In the genomic region with DNA sequence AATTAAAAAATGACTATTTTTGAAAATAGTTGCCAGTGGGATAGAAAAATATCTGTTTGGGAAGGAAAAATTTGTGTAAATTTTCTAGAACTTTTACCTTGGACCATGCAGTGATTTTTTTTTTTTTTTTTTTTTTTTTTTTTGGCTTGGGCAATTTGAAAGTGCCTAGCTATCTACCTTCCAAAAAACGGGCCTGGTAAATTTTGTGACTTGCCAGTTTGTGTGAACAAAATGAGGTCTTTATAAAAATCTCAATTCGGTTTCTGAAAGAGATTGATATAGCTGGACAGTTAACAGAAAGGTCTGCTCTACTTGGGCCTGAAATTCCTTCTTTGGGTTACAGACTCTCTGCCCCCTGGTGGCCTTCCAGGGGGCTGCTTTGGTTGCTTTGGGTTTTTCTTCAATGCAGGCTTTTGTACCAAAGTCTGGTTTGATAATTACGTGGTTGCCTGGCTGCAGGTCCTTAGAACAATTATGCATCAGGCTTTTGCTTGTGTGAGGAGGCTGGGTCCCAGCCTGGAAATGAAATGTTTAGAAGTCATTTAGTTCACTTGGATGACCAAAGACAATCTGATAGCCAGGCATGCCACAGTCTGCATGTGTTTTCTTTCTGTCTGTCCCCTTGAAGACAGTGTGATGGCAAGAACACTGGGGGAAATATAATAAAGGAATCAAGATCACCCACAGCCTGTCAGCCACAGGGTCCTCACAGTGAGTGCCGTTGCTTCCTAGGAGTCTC, we compare ENCODE assay signal across 8 mouse cellular contexts.
DNase-seq lines count a peak whose midpoint lies in the region; ATAC-seq and TF ChIP-seq lines count a peak whose summit lies in the region.

No protein-coding gene starts in this region.

- H3K4me1 ChIP-seq in intestine, postnatal 0 days (replicated peaks; ENCODE audit: control insufficient read depth, insufficient read depth, low read length), result no peaks in the 10 kb centered on the region
- no peaks in the 10 kb centered on the region; the same call in 1 of the 2 replicates for H3K4me1 ChIP-seq in intestine, embryonic 15.5 days (replicated peaks)
- no peaks in the 10 kb centered on the region for H3K4me1 ChIP-seq in ES-E14 (ENCODE audit: control insufficient read depth in 2 of 2, insufficient read depth in 2 of 2, low read length in 2 of 2, poor library complexity in 1 of 2)
- H3K4me1 ChIP-seq in midbrain, embryonic 13.5 days (replicated peaks), result 0 out of 2 replicates have a peak, but pooled peaks cover 3% of the 10 kb centered on the region

- H3K36me3 ChIP-seq in intestine, postnatal 0 days (ENCODE audit: control insufficient read depth, insufficient read depth), result no peaks in the 10 kb centered on the region
- no peaks in the 10 kb centered on the region for H3K36me3 ChIP-seq in intestine, embryonic 15.5 days
- no peaks in the 10 kb centered on the region for H3K36me3 ChIP-seq in ES-E14 (ENCODE audit: control insufficient read depth, insufficient read depth, low read length, poor library complexity, severe bottlenecking)
- no peaks in the 10 kb centered on the region for H3K36me3 ChIP-seq in midbrain, embryonic 13.5 days

- H3K9me3 ChIP-seq in intestine, postnatal 0 days (ENCODE audit: control insufficient read depth), result no peaks in the 10 kb centered on the region
- no peaks in the 10 kb centered on the region for H3K9me3 ChIP-seq in intestine, embryonic 15.5 days
- no peaks in the 10 kb centered on the region for H3K9me3 ChIP-seq in ES-E14 (ENCODE audit: control insufficient read depth, insufficient read depth, low read depth, low read length)
- no peaks in the 10 kb centered on the region for H3K9me3 ChIP-seq in midbrain, embryonic 13.5 days

- in situ Hi-C loops in ES-E14 (cut with MboI; ENCODE audit: low sequenced_read_pairs in 2 of 2, unreplicated experiment in 2 of 2), result no loop called here

- peak; percentile 45 for DNase-seq in ES-E14 (ENCODE audit: low read depth, low spot score)
- peak; percentile 60 to 73 for DNase-seq in cerebellum, postnatal 25 days
- peak; percentile 16 for DNase-seq in gastrocnemius, postnatal 14 days
- DNase-seq in layer of hippocampus, postnatal 10 days (ENCODE audit: low spot score in 2 of 2), result peak; percentile 52 to 72
- DNase-seq in yolk sac, embryonic 10.5 days (ENCODE audit: low spot score), result peak; percentile 49

- H3K4me2 ChIP-seq in intestine, postnatal 0 days (replicated peaks; ENCODE audit: low read depth), result no peak overlapping the region
- no peak overlapping the region for H3K4me2 ChIP-seq in intestine, embryonic 15.5 days (replicated peaks)
- no peak overlapping the region for H3K4me2 ChIP-seq in midbrain, embryonic 13.5 days (replicated peaks)

- H3K27me3 ChIP-seq in intestine, postnatal 0 days (replicated peaks; ENCODE audit: control insufficient read depth, insufficient read depth, low read length), result no peaks in the 10 kb centered on the region
- no peaks in the 10 kb centered on the region for H3K27me3 ChIP-seq in intestine, embryonic 15.5 days (replicated peaks)
- 0 out of 2 replicates have a peak, but pooled peaks cover 6% of the 10 kb centered on the region for H3K27me3 ChIP-seq in midbrain, embryonic 13.5 days

- H3K4me3 ChIP-seq in intestine, postnatal 0 days (ENCODE audit: low read depth, low read length), result no peak overlapping the region
- no peak overlapping the region for H3K4me3 ChIP-seq in intestine, embryonic 15.5 days (replicated peaks)
- H3K4me3 ChIP-seq in ES-E14 (ENCODE audit: insufficient read depth in 1 of 2, low read depth in 1 of 2, low read length in 2 of 2, poor library complexity in 1 of 2, severe bottlenecking in 1 of 2), result no peak overlapping the region
- no peak overlapping the region for H3K4me3 ChIP-seq in midbrain, embryonic 13.5 days (replicated peaks)

- H3K9ac ChIP-seq in intestine, postnatal 0 days (ENCODE audit: low read depth, low read length), result no peak overlapping the region
- no peak overlapping the region for H3K9ac ChIP-seq in intestine, embryonic 15.5 days
- no peak overlapping the region for H3K9ac ChIP-seq in ES-E14 (ENCODE audit: insufficient read depth, low read depth, low read length, poor library complexity, severe bottlenecking)
- H3K9ac ChIP-seq in midbrain, embryonic 13.5 days (replicated peaks), result no peak overlapping the region

- TF ChIP-seq CTCF in intestine, postnatal 0 days (IDR thresholded peaks at IDR 0.05; ENCODE audit: low read depth), result peak; percentile 79

- no peak overlapping the region for H3K27ac ChIP-seq in intestine, postnatal 0 days (ENCODE audit: low read depth, low read length)
- no peak overlapping the region for H3K27ac ChIP-seq in intestine, embryonic 15.5 days
- H3K27ac ChIP-seq in ES-E14 (ENCODE audit: insufficient read depth, low read depth, low read length, poor library complexity, severe bottlenecking), result no peak overlapping the region
- no peak overlapping the region for H3K27ac ChIP-seq in midbrain, embryonic 13.5 days

- WGBS in intestine, postnatal 0 days, result 26% methylated on average over 4 of the region's 4 CpGs
- 27% methylated on average over 4 of the region's 4 CpGs for WGBS in intestine, embryonic 15.5 days
- WGBS in midbrain, embryonic 13.5 days, result 28% methylated on average over 4 of the region's 4 CpGs

- ATAC-seq in intestine, postnatal 0 days, result no peak
- ATAC-seq in intestine, embryonic 15.5 days, result no peak
- peak; percentile 45; the same call in 1 of the 2 replicates for ATAC-seq in midbrain, embryonic 13.5 days

- intact Hi-C loops in gastrocnemius, postnatal 14 days (cut with DNase I; ENCODE audit: low total_unique reads), result no loop called here

TF ChIP-seq in ES-E14, 5 proteins besides CTCF, POLR2A, EP300 and RAD21:
- TF ChIP-seq MAFK (IDR thresholded peaks at IDR 0.05; ENCODE audit: insufficient read depth, low read depth, low read length), result no peak
- no peak for TF ChIP-seq HCFC1 (IDR thresholded peaks at IDR 0.05; ENCODE audit: borderline replicate concordance, insufficient read depth, low read length)
- peak; percentile 54; the same call in 1 of the 2 replicates for TF ChIP-seq ZC3H11A (IDR thresholded peaks at IDR 0.05; ENCODE audit: borderline replicate concordance, low read depth, low read length)
- no peak for TF ChIP-seq CHD2 (IDR thresholded peaks at IDR 0.05; ENCODE audit: low read depth, low read length)
- TF ChIP-seq ZNF384 (IDR thresholded peaks at IDR 0.05; ENCODE audit: low read depth, low read length), result peak; percentile 75

Comparison
In these comparisons a context has a peak if more than half of its experiments do, and no peak if none do; other contexts are left out.
1. DNase-seq: peak in every context shown above with its lines; median percentile 66 in cerebellum, postnatal 25 days; 62 in layer of hippocampus, postnatal 10 days; 49 in yolk sac, embryonic 10.5 days; 45 in ES-E14; 16 in gastrocnemius, postnatal 14 days.